Mouse (Mus musculus): ENCODE data around the gene Slc2a10. TPM values are rescaled to one million over a fixed set of nuclear protein-coding genes. Genes with fewer than 3 reads are reported as not detected.

The Slc2a10 gene
- polyA plus RNA-seq, 1 experiment from 2014 or later: 7.1 TPM

DNA sequence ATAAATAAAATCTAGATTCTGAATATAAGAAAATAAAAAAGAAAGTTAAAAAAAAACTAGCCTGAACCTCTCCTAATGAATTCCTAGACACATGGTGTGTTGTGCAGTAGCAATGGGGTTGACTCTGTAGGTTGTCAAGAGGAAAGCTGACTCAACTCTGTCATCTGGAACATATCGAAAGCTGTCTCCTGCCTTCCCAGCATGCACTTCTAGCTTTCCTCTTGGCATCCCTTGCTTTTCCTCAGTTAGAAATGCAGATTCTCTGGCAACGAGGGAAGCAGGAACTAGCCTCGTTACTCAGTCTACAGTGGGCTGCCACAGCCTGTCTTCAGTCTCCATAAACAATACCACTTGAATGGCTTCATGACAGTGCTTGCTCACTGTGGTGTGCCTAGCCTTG lies 17.8 kb upstream of the Slc2a10 start:
- H3K9ac ChIP-seq: no peak overlapping the region
- no peak overlapping the region for H3K4me2 ChIP-seq (replicated peaks)
- no peaks in the 10 kb centered on the region for H3K9me3 ChIP-seq (replicated peaks)
- H3K36me3 ChIP-seq: peaks cover 27% of the 10 kb centered on the region
- WGBS: 81% methylated on average over 3 of the region's 3 CpGs
- H3K4me3 ChIP-seq: no peak overlapping the region
- peaks cover 13% of the 10 kb centered on the region for H3K4me1 ChIP-seq
- H3K27ac ChIP-seq: no peak overlapping the region
- H3K27me3 ChIP-seq: no peaks in the 10 kb centered on the region; the same call in 1 of the 2 replicates
- ATAC-seq (ENCODE audit: low FRiP score): no peak

DNA sequence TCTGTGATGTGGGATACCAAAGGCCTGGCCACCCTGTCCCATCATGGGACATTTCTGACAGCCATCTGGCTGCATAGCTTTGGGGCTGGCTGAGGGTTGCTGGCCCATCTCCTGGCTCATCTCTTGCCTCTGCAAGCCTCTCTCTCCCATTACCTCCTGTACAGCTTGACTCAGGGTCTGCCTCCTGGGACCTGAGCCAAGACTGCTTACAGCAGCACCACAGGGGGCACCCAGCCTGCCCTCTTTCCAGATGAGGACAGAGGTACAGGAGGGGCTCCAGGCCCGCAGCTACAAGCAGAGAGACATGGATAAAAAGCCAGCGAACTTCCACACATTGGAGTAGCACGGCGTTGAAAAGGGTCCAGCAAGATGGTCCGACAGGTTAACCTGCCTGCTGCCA lies 17.2 kb upstream of the Slc2a10 start:
- Histone ChIP-seq H3K4me1 (peaks cover 13% of the 10 kb centered on the region), H3K27ac (no peak overlapping the region), H3K9me3 (replicated peaks) (no peaks in the 10 kb centered on the region), H3K4me2 (replicated peaks) (no peak overlapping the region), H3K27me3 (no peaks in the 10 kb centered on the region; the same call in 1 of the 2 replicates), H3K4me3 (no peak overlapping the region), H3K9ac (no peak overlapping the region), H3K36me3 (peaks cover 28% of the 10 kb centered on the region)
- WGBS: 67% methylated on average over 5 of the region's 5 CpGs
- ATAC-seq (ENCODE audit: low FRiP score): no peak

DNA sequence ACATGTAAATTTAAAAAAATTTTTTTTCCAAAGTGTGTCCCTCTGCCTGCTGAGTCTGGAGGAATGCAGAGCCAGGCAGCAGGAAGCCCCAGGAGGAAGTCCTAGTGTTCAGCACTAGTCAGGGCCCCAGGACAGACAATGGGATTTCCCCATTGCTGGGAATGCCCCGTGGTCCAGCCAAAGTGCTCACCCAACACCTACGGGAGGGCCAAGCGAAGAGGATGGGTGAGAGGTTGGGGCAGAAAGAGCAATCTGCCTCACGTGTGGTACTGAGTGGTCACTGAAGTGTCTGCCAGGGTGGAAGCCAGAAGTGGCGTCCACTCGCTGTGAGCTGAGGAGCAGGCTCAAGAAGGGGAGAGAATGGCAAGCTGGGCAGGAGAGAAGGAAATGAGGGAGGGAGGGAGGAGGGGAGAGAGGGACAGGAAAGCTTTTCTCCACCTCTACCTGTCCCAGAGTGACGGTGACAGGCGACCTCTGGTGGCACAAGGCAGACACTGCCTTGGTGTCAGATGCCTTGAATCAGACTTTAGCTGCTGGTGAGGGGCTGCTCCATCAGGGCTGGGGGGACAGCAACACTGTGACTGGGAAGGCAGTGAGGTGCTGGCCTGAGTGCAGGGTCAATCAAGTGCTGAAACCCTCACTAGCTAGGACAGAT lies 16.6 kb upstream of the Slc2a10 start:
- Histone ChIP-seq H3K9me3 (replicated peaks) (no peaks in the 10 kb centered on the region), H3K4me1 (peaks cover 15% of the 10 kb centered on the region), H3K4me2 (replicated peaks) (no peak overlapping the region), H3K36me3 (peaks cover 28% of the 10 kb centered on the region), H3K27me3 (no peaks in the 10 kb centered on the region; the same call in 1 of the 2 replicates), H3K27ac (no peak overlapping the region), H3K4me3 (no peak overlapping the region), H3K9ac (no peak overlapping the region)
- 29% methylated on average over 8 of the region's 8 CpGs for WGBS
- peak; percentile 73 for ATAC-seq (ENCODE audit: low FRiP score)

DNA sequence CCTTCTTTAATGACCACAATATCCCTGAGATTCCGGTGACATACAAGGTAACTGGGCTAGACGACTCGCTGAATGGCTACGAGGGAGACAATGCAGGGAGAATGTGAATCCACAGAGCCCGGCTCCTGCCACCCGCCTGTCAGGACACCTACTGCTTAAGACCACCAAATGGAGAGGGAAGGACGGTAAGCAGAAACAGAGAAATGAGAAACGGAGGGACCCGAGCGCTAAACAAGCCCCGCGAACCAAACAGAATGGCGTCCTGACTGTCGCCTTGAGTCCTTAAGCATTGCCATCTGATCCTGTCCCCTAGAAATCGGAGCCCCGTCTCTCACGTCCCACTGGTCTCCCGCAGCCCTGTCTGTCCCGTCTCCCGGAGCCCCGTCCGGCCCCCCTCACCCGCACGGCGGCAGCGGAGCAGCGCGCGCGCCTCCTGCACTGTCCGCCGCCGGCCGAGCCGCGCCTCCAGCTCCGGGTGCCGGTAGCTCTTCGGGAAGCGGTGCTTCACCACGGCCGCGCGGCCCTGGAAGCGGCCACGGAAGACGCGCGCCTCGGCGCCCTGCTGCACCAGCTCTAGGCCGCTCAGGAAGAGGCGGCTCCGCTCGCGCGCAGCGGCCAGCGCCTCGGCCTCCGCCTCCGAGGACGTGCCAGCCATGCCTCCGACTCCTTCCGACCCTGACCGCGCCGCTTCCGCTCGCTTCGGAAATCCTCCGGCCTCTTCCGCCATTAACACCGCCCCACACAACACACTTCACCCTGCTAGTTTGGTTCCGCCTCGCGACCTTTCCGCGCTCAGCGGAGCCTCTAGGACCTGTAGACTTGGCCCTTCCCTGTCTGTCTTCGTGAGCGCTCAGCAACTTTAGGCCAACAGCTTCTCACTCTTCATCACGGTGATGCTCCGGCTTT lies 10.7 kb upstream of the Slc2a10 start, which contains the start of gene Trp53rka:
Gene Trp53rka, minus strand, starts transcription at position 677 of the 906 bp plus-strand sequence.
- H3K27ac ChIP-seq: peak within 1 kb of the TSS; percentile 90
- H3K4me2 ChIP-seq (replicated peaks): peak within 1 kb of the TSS; percentile 82
- H3K4me1 ChIP-seq: peaks cover 20% of the 10 kb centered on the region
- peak; percentile 84 for ATAC-seq (ENCODE audit: low FRiP score)
- peaks cover 28% of the 10 kb centered on the region for H3K36me3 ChIP-seq
- peak within 1 kb of the TSS; percentile 79 for H3K4me3 ChIP-seq
- H3K9ac ChIP-seq: peak within 1 kb of the TSS; percentile 78
- H3K9me3 ChIP-seq (replicated peaks): no peaks in the 10 kb centered on the region
- no peaks in the 10 kb centered on the region for H3K27me3 ChIP-seq
- WGBS: 1% methylated on average over 71 of the region's 84 CpGs

DNA sequence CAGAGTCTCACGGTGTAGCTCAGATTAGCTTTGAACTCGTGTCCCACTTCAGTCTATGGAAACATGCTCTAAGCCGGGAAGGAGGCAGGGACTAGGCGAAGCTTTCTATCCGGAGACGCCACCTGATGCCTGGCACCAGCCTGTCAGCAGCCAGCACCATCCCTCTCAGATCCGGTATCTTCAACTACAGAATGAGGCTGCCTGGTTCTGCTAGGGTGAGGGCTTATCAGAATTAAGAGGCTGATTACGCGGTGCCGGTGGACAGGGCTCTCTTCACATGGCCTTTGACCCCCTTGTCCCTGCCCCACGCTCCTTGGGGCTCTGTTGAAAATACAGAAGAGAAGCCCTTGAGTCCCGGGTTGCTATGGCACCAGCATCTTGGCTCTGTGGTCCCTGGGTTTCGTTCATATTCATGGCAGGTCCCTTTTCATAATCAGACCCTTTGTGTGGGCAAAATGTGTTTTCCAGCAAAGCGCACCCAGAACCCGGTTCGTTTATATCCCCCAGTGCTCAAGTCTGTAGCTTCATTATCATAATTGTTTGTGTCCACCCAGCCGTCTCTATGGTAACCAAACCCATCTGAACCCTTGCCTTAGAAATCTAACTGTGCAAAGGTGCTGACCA lies 9.9 kb upstream of the Slc2a10 start:
- H3K9me3 ChIP-seq (replicated peaks): no peaks in the 10 kb centered on the region
- peak; percentile 68 for ATAC-seq (ENCODE audit: low FRiP score)

DNA sequence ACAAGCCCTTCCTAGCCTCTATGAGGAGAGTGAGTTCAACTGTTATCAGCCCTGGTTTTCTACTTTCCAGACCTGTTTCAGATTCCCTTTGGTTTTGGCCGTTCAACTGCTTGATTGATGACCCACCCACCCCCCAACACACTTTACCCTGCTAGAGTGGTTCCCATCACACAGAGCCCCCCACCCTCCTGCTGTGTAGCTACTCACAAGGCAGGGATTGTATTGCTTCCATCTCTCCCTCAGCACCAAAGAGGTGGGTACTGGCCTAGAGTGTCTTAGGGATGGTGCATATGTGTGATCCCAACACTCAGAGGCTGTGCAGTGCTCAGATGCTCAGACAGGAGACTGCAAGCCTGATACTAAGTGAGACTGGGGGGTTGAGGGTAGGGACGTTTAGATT lies 9.1 kb upstream of the Slc2a10 start:
- H3K27ac ChIP-seq: peak overlapping the region; percentile 90
- no peak overlapping the region for H3K4me3 ChIP-seq
- ATAC-seq (ENCODE audit: low FRiP score): peak; percentile 18; the same call in 1 of the 2 replicates
- 35% methylated on average over 2 of the region's 2 CpGs for WGBS
- H3K36me3 ChIP-seq: peaks cover 14% of the 10 kb centered on the region
- peak overlapping the region; percentile 82; the same call in 1 of the 2 replicates for H3K4me2 ChIP-seq (replicated peaks)
- peak overlapping the region; percentile 38 for H3K9ac ChIP-seq
- H3K4me1 ChIP-seq: peaks cover 20% of the 10 kb centered on the region
- H3K27me3 ChIP-seq: no peaks in the 10 kb centered on the region
- no peaks in the 10 kb centered on the region for H3K9me3 ChIP-seq (replicated peaks)

More for the DNA sequence above, 9.9 kb upstream of the Slc2a10 start:
- Histone ChIP-seq H3K4me2 (replicated peaks) (peak overlapping the region; percentile 82), H3K4me1 (peaks cover 20% of the 10 kb centered on the region), H3K36me3 (peaks cover 22% of the 10 kb centered on the region), H3K27me3 (no peaks in the 10 kb centered on the region), H3K9ac (peak overlapping the region; percentile 78), H3K27ac (peak overlapping the region; percentile 90), H3K4me3 (peak overlapping the region; percentile 79)
- WGBS: 13% methylated on average over 17 of the region's 17 CpGs

DNA sequence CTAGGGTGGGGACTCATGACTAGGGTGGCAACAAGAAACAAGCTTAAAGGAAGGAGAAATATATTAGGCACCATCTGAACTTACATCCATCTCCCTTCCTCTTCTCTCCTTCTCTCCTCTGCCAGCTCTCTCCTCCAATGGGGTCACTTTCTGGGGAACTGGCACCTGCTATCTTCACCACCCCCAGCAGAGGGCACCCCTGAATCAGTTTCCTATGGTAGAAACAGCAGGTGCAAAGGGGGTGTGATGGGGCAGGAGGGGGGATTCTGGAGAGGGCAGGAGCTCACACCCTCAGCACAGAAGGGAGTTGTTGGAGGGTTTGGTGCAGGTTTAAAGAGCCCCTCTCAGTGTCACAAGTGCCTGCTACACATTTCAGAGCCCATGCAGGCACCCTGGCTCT lies 7.3 kb upstream of the Slc2a10 start:
- Histone ChIP-seq H3K27me3 (no peaks in the 10 kb centered on the region), H3K4me3 (no peak overlapping the region), H3K27ac (no peak overlapping the region)

DNA sequence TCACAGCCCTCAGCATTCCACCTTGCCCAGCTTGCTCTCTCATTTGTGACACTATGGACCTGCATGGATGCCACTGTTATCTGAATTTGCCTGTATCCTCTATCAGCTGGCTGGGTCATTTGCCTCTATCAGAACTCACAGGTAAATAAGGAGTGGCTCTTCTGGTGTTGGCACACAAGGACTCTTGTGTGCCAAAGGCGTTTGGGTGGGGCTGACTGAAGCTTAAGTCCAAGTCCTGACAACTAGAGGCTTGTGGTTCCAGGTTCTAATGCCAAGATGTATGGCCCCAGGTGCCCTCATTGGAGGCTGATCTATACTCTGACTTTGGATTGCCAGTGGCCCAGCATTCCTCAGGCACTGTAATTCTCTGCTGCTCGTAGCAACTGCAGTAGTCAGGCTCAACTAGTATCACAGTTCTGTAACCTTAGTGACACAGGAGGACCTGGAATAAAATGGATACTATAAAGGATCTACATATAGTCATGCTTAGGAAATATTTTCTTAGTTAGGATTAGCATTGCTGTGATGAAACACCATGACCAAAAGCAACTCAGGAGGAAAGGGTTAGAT lies 5.8 kb upstream of the Slc2a10 start:
- no peak overlapping the region for H3K9ac ChIP-seq

More for the DNA sequence above, 7.3 kb upstream of the Slc2a10 start:
- Histone ChIP-seq H3K9ac (no peak overlapping the region), H3K36me3 (no peaks in the 10 kb centered on the region), H3K4me1 (peaks cover 20% of the 10 kb centered on the region), H3K9me3 (replicated peaks) (no peaks in the 10 kb centered on the region), H3K4me2 (replicated peaks) (no peak overlapping the region)
- no peak for ATAC-seq (ENCODE audit: low FRiP score)

DNA sequence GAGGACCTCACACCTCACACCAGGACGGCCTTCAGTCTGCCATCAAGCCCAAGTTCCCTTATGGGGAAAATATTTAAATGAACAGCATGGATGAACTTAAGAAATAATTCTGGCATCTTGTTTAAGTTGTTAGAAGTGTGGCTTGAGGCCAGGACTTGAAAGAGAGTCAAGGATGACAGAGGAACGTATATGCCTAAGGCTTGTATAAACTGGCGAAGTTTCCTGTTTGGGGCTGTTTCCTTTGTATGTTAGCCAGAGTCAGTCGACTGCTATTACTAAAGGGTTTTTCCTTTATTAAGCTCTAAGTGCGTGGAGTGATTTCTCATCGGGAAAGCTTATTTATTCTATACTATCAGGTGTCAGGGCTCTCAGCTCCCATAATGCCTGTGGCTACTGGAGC lies 4.8 kb upstream of the Slc2a10 start:
- ATAC-seq (ENCODE audit: low FRiP score): no peak
- no peaks in the 10 kb centered on the region for H3K27me3 ChIP-seq
- 86% methylated on average over 6 of the region's 6 CpGs for WGBS
- no peaks in the 10 kb centered on the region for H3K9me3 ChIP-seq (replicated peaks)
- no peak overlapping the region for H3K9ac ChIP-seq
- no peak overlapping the region for H3K4me2 ChIP-seq (replicated peaks)
- no peaks in the 10 kb centered on the region for H3K36me3 ChIP-seq
- H3K27ac ChIP-seq: no peak overlapping the region
- peaks cover 18% of the 10 kb centered on the region for H3K4me1 ChIP-seq
- no peak overlapping the region for H3K4me3 ChIP-seq

More for the DNA sequence above, 5.8 kb upstream of the Slc2a10 start:
- no peak for ATAC-seq (ENCODE audit: low FRiP score)
- WGBS: 78% methylated on average over 2 of the region's 2 CpGs
- Histone ChIP-seq H3K9me3 (replicated peaks) (no peaks in the 10 kb centered on the region), H3K27ac (no peak overlapping the region), H3K4me2 (replicated peaks) (no peak overlapping the region), H3K4me3 (no peak overlapping the region), H3K27me3 (no peaks in the 10 kb centered on the region), H3K36me3 (no peaks in the 10 kb centered on the region), H3K4me1 (peaks cover 12% of the 10 kb centered on the region)

DNA sequence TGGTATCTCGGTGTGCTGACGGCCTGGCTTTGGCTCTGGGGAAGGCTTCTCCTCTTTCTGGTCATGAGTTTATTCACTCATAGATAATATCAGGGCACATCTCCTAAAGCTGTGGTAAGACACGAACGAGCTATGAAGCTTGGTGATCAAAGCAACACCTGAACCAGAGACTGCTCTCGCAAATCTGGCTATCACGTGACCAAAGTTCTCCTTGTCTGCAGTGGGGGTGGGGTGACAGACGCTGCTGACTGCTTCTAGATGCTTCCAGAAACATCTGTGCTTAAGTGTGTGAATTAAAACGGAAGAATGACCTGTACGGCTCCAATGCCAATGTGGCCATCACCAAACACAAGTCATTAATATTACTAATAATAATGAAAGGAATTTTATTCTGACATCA lies 6.1 kb downstream of the Slc2a10 start:
- no peak for ATAC-seq (ENCODE audit: low FRiP score)
- WGBS: 82% methylated on average over 9 of the region's 9 CpGs
- Histone ChIP-seq H3K9me3 (replicated peaks) (no peaks in the 10 kb centered on the region), H3K27me3 (peaks cover 4% of the 10 kb centered on the region; the same call in 1 of the 2 replicates), H3K9ac (no peak overlapping the region), H3K4me3 (no peak overlapping the region), H3K36me3 (no peaks in the 10 kb centered on the region), H3K4me1 (peaks cover 18% of the 10 kb centered on the region), H3K27ac (no peak overlapping the region), H3K4me2 (replicated peaks) (no peak overlapping the region)

DNA sequence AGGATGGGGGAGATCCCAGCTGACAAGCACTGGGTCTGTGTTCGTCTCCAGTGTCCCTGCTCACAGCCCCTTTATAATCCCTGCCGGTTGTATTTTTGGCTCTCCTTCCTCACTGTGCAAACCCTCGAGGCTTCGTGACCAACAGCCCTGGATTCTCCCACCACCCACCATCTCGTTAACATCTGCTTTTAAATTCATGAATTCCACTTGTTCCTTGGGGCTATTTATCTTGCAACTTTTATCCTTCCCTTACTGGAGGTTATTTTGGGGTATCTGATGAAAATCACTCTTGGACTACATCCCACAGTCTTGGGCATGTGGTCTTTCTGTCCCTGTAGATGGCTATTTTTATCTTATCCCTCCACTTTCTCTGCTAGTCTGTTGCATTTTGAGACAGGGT lies 6.9 kb downstream of the Slc2a10 start:
- H3K36me3 ChIP-seq: no peaks in the 10 kb centered on the region
- H3K4me3 ChIP-seq: no peak overlapping the region
- H3K9me3 ChIP-seq (replicated peaks): no peaks in the 10 kb centered on the region
- 0 out of 2 replicates have a peak, but pooled peaks cover 4% of the 10 kb centered on the region for H3K27me3 ChIP-seq
- no peak overlapping the region for H3K27ac ChIP-seq
- H3K4me1 ChIP-seq: peaks cover 16% of the 10 kb centered on the region
- 68% methylated on average over 5 of the region's 5 CpGs for WGBS
- no peak for ATAC-seq (ENCODE audit: low FRiP score)
- no peak overlapping the region for H3K9ac ChIP-seq
- H3K4me2 ChIP-seq (replicated peaks): no peak overlapping the region

Data from hindbrain, embryonic 12.5 days (tissue).